Mouse (Mus musculus) kidney, postnatal 0 days (tissue): ENCODE measurements around the gene Igll1. TPM values are rescaled to one million over a fixed set of nuclear protein-coding genes. Genes with fewer than 3 reads are reported as not detected.
"Not testable (repeated sequence)": the region's sequence is repeated elsewhere in the genome, so short reads cannot be mapped to it uniquely, and the experiment has no call there.

ENCODE experiments used
- ATAC-seq: fragments of 200-750 bp; cut with Nextera tagmentation; replicated peaks from 2 replicates; pipeline ENCODE4 v1.8.0; 2017; ENCODE audit warnings: low read depth, moderate number of reproducible peaks, moderate TSS enrichment, moderate library complexity; ENCODE audit not compliant: low FRiP score
- DNase-seq: peaks from one replicate; pipeline ENCODE4 v3.0.0-alpha.2; 2016; ENCODE audit warnings: low spot score
- H3K27ac ChIP-seq: fragments of 300-500 bp; sonication (generic); 2 replicates; pipeline ENCODE4 v1.5.1; 2014; ENCODE audit warnings: mild to moderate bottlenecking
- H3K27me3 ChIP-seq: fragments of 300-500 bp; sonication (generic); 2 replicates; pipeline ENCODE4 v1.6.1; 2014; ENCODE audit warnings: low read length, mixed read lengths; ENCODE audit not compliant: insufficient read depth
- H3K36me3 ChIP-seq: fragments of 300-500 bp; sonication (generic); 2 replicates; pipeline ENCODE4 v1.6.1; 2014; ENCODE audit warnings: low read length, mixed read lengths; ENCODE audit not compliant: insufficient read depth
- H3K4me1 ChIP-seq: fragments of 300-500 bp; sonication (generic); replicated peaks from 2 replicates; pipeline ENCODE4 v1.6.1; 2014; ENCODE audit warnings: antibody characterized with exemption, low read length, mixed read lengths; ENCODE audit not compliant: insufficient read depth
- H3K4me2 ChIP-seq: fragments of 300-500 bp; sonication (generic); 2 replicates; pipeline ENCODE4 v1.6.1; 2014; ENCODE audit warnings: mild to moderate bottlenecking, low read length, moderate library complexity, mixed read lengths
- H3K4me3 ChIP-seq: fragments of 300-500 bp; sonication (generic); replicated peaks from 2 replicates; pipeline ENCODE4 v1.5.1; 2014; ENCODE audit warnings: low read depth, low read length
- H3K9ac ChIP-seq: fragments of 300-500 bp; sonication (generic); 2 replicates; pipeline ENCODE4 v1.6.1; 2014; ENCODE audit warnings: low read depth, low read length
- H3K9me3 ChIP-seq: fragments of 300-500 bp; sonication (generic); replicated peaks from 2 replicates; pipeline ENCODE4 v1.6.1; 2016; ENCODE audit warnings: low read length, inconsistent platforms, mixed read lengths
- CTCF ChIP-seq: IDR thresholded peaks from 2 replicates; pipeline ENCODE4 v1.5.1; 2016; ENCODE audit warnings: antibody characterized with exemption, low read depth, mild to moderate bottlenecking, moderate library complexity
- WGBS: fragments of 180-500 bp; shearing (Covaris S2); extraction: QIAGEN DNeasy Blood & Tissue Kit; methylation state at CpG from one replicate; pipeline ENCODE4 v1.1.7; 2014; 5-methylcytosine and 5-hydroxymethylcytosine counted together
- polyA plus RNA-seq: library from polyadenylated mRNA; unstranded; fragments of >200 nt; fragmentation: Nextera tagmentation; extraction: Ambion mirVana; gene quantifications from 2 replicates; pipeline ENCODE4 v1.2.1, GENCODE M21; 2015

Gene Igll1
- polyA plus RNA-seq, 1 experiment from 2014 or later, result 0.24 TPM

- DNase-seq (peak; percentile 98), ATAC-seq (peak; percentile 96)
- Histone ChIP-seq H3K27ac (peak within 1 kb of the TSS; percentile 98), H3K4me2 (peak within 1 kb of the TSS; percentile 56), H3K4me1 (peaks cover 5% of the 10 kb centered on the region; the same call in 1 of the 2 replicates), H3K27me3 (no peaks in the 10 kb centered on the region), H3K4me3 (peak within 1 kb of the TSS; percentile 82), H3K9me3 (no peaks in the 10 kb centered on the region), H3K9ac (peak within 1 kb of the TSS; percentile 88), H3K36me3 (peaks cover under 1% of the 10 kb centered on the region; the same call in 1 of the 2 replicates)
- WGBS, result under 1% methylated on average over 49 of the region's 49 CpGs
- no peak; the same call in 1 of the 2 replicates for TF ChIP-seq CTCF
Measured at GRCm38 (mm10) chr16:16870617-16871331, 7.0 kb upstream of the Igll1 start, which contains the start of the genes Top3b and Vpreb1. Gene Top3b (plus strand): TSS chr16:16870736. Gene Vpreb1 (minus strand): TSS chr16:16870843.

GRCm38 (mm10) chr16:16870241-16870616 lies 6.4 kb upstream of the Igll1 start:
- peak; percentile 12 for DNase-seq
- Histone ChIP-seq H3K36me3 (no peaks in the 10 kb centered on the region), H3K27ac (peak overlapping the region; percentile 98; the same call in 1 of the 2 replicates), H3K4me3 (peak overlapping the region; percentile 82), H3K9me3 (no peaks in the 10 kb centered on the region), H3K9ac (peak overlapping the region; percentile 88; the same call in 1 of the 2 replicates), H3K27me3 (no peaks in the 10 kb centered on the region), H3K4me2 (peak overlapping the region; percentile 56), H3K4me1 (peaks cover 5% of the 10 kb centered on the region; the same call in 1 of the 2 replicates)
- TF ChIP-seq CTCF, result no peak
- peak; percentile 35 for ATAC-seq
- WGBS, result 35% methylated on average over 7 of the region's 7 CpGs

- Histone ChIP-seq H3K4me2 (no peak overlapping the region), H3K9ac (no peak overlapping the region), H3K27me3 (no peaks in the 10 kb centered on the region), H3K4me3 (no peak overlapping the region), H3K9me3 (no peaks in the 10 kb centered on the region), H3K36me3 (no peaks in the 10 kb centered on the region), H3K4me1 (no peaks in the 10 kb centered on the region), H3K27ac (peak overlapping the region; percentile 68)
- DNase-seq (peak; percentile 30), ATAC-seq (no peak)
- WGBS, result 48% methylated on average over 4 of the region's 5 CpGs
- no peak for TF ChIP-seq CTCF
Measured at GRCm38 (mm10) chr16:16865696-16866561, 2.1 kb upstream of the Igll1 start.

GRCm38 (mm10) chr16:16865217-16865616 lies 1.4 kb upstream of the Igll1 start:
- H3K27ac ChIP-seq, result peak overlapping the region; percentile 68; the same call in 1 of the 2 replicates
- H3K4me3 ChIP-seq, result no peak overlapping the region
- H3K9ac ChIP-seq, result no peak overlapping the region
- ATAC-seq (no peak), DNase-seq (no peak)
- no peaks in the 10 kb centered on the region for H3K9me3 ChIP-seq
- H3K27me3 ChIP-seq, result no peaks in the 10 kb centered on the region
- H3K36me3 ChIP-seq, result no peaks in the 10 kb centered on the region
- no peak for TF ChIP-seq CTCF
- H3K4me2 ChIP-seq, result no peak overlapping the region
- H3K4me1 ChIP-seq, result no peaks in the 10 kb centered on the region

GRCm38 (mm10) chr16:16862288-16862687 lies 1.5 kb downstream of the Igll1 start:
- no peaks in the 10 kb centered on the region for H3K9me3 ChIP-seq
- no peak overlapping the region for H3K9ac ChIP-seq
- H3K4me2 ChIP-seq, result no peak overlapping the region
- no peaks in the 10 kb centered on the region for H3K27me3 ChIP-seq
- no peak overlapping the region for H3K27ac ChIP-seq
- 73% methylated on average over 3 of the region's 3 CpGs for WGBS
- no peak for ATAC-seq
- TF ChIP-seq CTCF, result no peak
- H3K4me1 ChIP-seq, result no peaks in the 10 kb centered on the region
- H3K4me3 ChIP-seq, result no peak overlapping the region
- DNase-seq, result no peak
- H3K36me3 ChIP-seq, result no peaks in the 10 kb centered on the region

- WGBS, result 71% methylated on average over 13 of the region's 13 CpGs
- Histone ChIP-seq H3K4me3 (no peak overlapping the region), H3K27ac (no peak overlapping the region), H3K9me3 (no peaks in the 10 kb centered on the region), H3K4me1 (no peaks in the 10 kb centered on the region), H3K4me2 (no peak overlapping the region), H3K27me3 (no peaks in the 10 kb centered on the region), H3K36me3 (no peaks in the 10 kb centered on the region), H3K9ac (no peak overlapping the region)
- ATAC-seq, result no peak
- TF ChIP-seq CTCF, result no peak
- no peak for DNase-seq
Measured at GRCm38 (mm10) chr16:16856731-16857476, 6.9 kb downstream of the Igll1 start.

- not testable (repeated sequence) for H3K27me3 ChIP-seq, H3K27ac ChIP-seq, H3K9ac ChIP-seq, H3K4me3 ChIP-seq, H3K4me2 ChIP-seq, H3K4me1 ChIP-seq, H3K9me3 ChIP-seq, H3K36me3 ChIP-seq, DNase-seq, ATAC-seq
- 84% methylated on average over 9 of the region's 9 CpGs for WGBS
Measured at GRCm38 (mm10) chr16:16856054-16856453, 7.7 kb downstream of the Igll1 start.
